Mouse (Mus musculus) brain, embryonic 14.5 days (tissue): ENCODE data around the gene Lpp.

ENCODE experiments used
- CTCF ChIP-seq: fragments of 200-500 bp; IDR thresholded peaks from 2 replicates; pipeline ENCODE4 v1.5.1; 2012; ENCODE audit warnings: inconsistent platforms, mild to moderate bottlenecking, moderate library complexity, borderline replicate concordance; ENCODE audit not compliant: insufficient read depth, insufficient read length; ENCODE audit errors: extremely low read depth
- POLR2A ChIP-seq: fragments of 200-500 bp; IDR thresholded peaks from 2 replicates; pipeline ENCODE4 v1.6.1; 2012; ENCODE audit warnings: mild to moderate bottlenecking, inconsistent platforms, borderline replicate concordance; ENCODE audit not compliant: poor library complexity, insufficient read depth, insufficient read length, severe bottlenecking; ENCODE audit errors: extremely low read depth

DNA sequence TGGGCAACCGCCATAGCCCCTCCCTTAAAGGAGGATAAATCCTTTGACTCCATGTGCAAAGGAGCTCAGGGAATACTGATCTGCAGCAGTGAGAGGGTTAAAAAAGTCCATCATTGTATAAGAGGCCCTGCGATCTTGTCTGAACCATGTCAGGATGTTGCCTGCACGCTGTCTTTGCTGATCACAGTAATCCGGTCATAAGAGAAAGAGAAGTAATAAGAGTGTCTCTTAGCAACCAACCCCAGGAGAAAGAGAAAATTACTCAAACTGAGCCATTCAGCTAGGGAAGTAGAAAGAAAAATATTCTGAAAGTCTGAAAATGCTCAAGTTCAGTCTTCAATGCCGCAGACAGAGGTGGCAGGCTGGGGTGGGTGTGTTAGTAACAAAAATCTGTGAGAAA, 231.0 kb downstream of the Lpp start:
- TF ChIP-seq POLR2A = no peak
- no peak for TF ChIP-seq CTCF
